Mouse (Mus musculus) forebrain, embryonic 16.5 days (tissue): Measurements from ENCODE around the gene Mki67. TPM values are rescaled to one million over a fixed set of nuclear protein-coding genes. Genes with fewer than 3 reads are reported as not detected.

Experiments used
- ATAC-seq: fragments of 200-750 bp; cut with Nextera tagmentation; 2 replicates; pipeline ENCODE4 v1.8.0; 2017; ENCODE audit warnings: mild to moderate bottlenecking, moderate library complexity
- H3K27ac ChIP-seq: fragments of 300-500 bp; sonication (generic); 2 replicates; pipeline ENCODE4 v1.5.1; 2014; ENCODE audit warnings: low read length, control low read depth
- H3K27me3 ChIP-seq: fragments of 300-500 bp; sonication (generic); replicated peaks from 2 replicates; pipeline ENCODE4 v1.6.1; 2014; ENCODE audit warnings: low read length; ENCODE audit not compliant: control insufficient read depth, insufficient read depth
- H3K36me3 ChIP-seq: fragments of 300-500 bp; sonication (generic); 2 replicates; pipeline ENCODE4 v1.6.1; 2014; ENCODE audit not compliant: control insufficient read depth, insufficient read depth
- H3K4me1 ChIP-seq: fragments of 300-500 bp; sonication (generic); replicated peaks from 2 replicates; pipeline ENCODE4 v1.6.1; 2014; ENCODE audit warnings: low read length; ENCODE audit not compliant: control insufficient read depth, insufficient read depth
- H3K4me2 ChIP-seq: fragments of 300-500 bp; sonication (generic); 2 replicates; pipeline ENCODE4 v1.6.1; 2014; ENCODE audit warnings: mild to moderate bottlenecking, low read length, control low read depth
- H3K4me3 ChIP-seq: fragments of 300-500 bp; sonication (generic); replicated peaks from 2 replicates; pipeline ENCODE4 v1.5.1; 2014; ENCODE audit warnings: mild to moderate bottlenecking, low read length, control low read depth
- H3K9ac ChIP-seq: fragments of 300-500 bp; sonication (generic); replicated peaks from 2 replicates; pipeline ENCODE4 v1.6.1; 2014; ENCODE audit warnings: low read depth, low read length, control low read depth
- H3K9me3 ChIP-seq: fragments of 300-500 bp; sonication (generic); 2 replicates; pipeline ENCODE4 v1.6.1; 2016; ENCODE audit warnings: low read length; ENCODE audit not compliant: control insufficient read depth
- WGBS: fragments of 180-500 bp; shearing (Covaris S2); extraction: QIAGEN DNeasy Blood & Tissue Kit; methylation state at CpG from one replicate; pipeline ENCODE4 v1.1.7; 2014; 5-methylcytosine and 5-hydroxymethylcytosine counted together
- polyA plus RNA-seq: library from polyadenylated mRNA; unstranded; fragments of >200 nt; fragmentation: Nextera tagmentation; extraction: Ambion mirVana; gene quantifications from 2 replicates; pipeline ENCODE4 v1.2.1, GENCODE M21; 2015

The Mki67 gene
- polyA plus RNA-seq, 1 experiment from 2014 or later: 14.8 TPM

- Histone ChIP-seq H3K9me3 (peaks cover 3% of the 10 kb centered on the region; the same call in 1 of the 2 replicates), H3K9ac (no peak overlapping the region), H3K4me3 (no peak overlapping the region), H3K27me3 (no peaks in the 10 kb centered on the region), H3K4me1 (no peaks in the 10 kb centered on the region), H3K4me2 (no peak overlapping the region), H3K27ac (no peak overlapping the region), H3K36me3 (no peaks in the 10 kb centered on the region)
- WGBS: 95% methylated on average over 1 of the region's 1 CpGs
- no peak for ATAC-seq
Measured at GRCm38 (mm10) chr7:135649306-135649705, 66.9 kb downstream of the Mki67 start.

GRCm38 (mm10) chr7:135648821-135649220 lies 67.3 kb downstream of the Mki67 start:
- H3K4me1 ChIP-seq: no peaks in the 10 kb centered on the region
- ATAC-seq: no peak
- WGBS: 91% methylated on average over 8 of the region's 8 CpGs
- no peak overlapping the region for H3K27ac ChIP-seq
- peaks cover 3% of the 10 kb centered on the region; the same call in 1 of the 2 replicates for H3K9me3 ChIP-seq
- H3K9ac ChIP-seq: no peak overlapping the region
- H3K4me3 ChIP-seq: no peak overlapping the region
- no peaks in the 10 kb centered on the region for H3K27me3 ChIP-seq
- no peak overlapping the region for H3K4me2 ChIP-seq
- H3K36me3 ChIP-seq: no peaks in the 10 kb centered on the region

- ATAC-seq: no peak
- H3K9ac ChIP-seq: no peak overlapping the region
- 84% methylated on average over 6 of the region's 6 CpGs for WGBS
Measured at GRCm38 (mm10) chr7:135646976-135647375, 69.2 kb downstream of the Mki67 start.

GRCm38 (mm10) chr7:135644452-135644851 lies 71.7 kb downstream of the Mki67 start:
- no peak overlapping the region for H3K9ac ChIP-seq
- no peak overlapping the region for H3K4me3 ChIP-seq
- no peak overlapping the region for H3K27ac ChIP-seq
- no peaks in the 10 kb centered on the region for H3K27me3 ChIP-seq
- ATAC-seq: no peak
- H3K4me2 ChIP-seq: no peak overlapping the region
- peaks cover 14% of the 10 kb centered on the region for H3K4me1 ChIP-seq
- WGBS: 89% methylated on average over 1 of the region's 1 CpGs
- H3K36me3 ChIP-seq: no peaks in the 10 kb centered on the region
- H3K9me3 ChIP-seq: peaks cover 3% of the 10 kb centered on the region; the same call in 1 of the 2 replicates

More at GRCm38 (mm10) chr7:135646976-135647375, 69.2 kb downstream of the Mki67 start:
- H3K9me3 ChIP-seq: peaks cover 3% of the 10 kb centered on the region; the same call in 1 of the 2 replicates
- no peaks in the 10 kb centered on the region for H3K36me3 ChIP-seq
- H3K4me1 ChIP-seq: peaks cover 4% of the 10 kb centered on the region; the same call in 1 of the 2 replicates
- no peak overlapping the region for H3K27ac ChIP-seq
- H3K27me3 ChIP-seq: no peaks in the 10 kb centered on the region
- H3K4me2 ChIP-seq: no peak overlapping the region
- H3K4me3 ChIP-seq: no peak overlapping the region

- Histone ChIP-seq H3K36me3 (no peaks in the 10 kb centered on the region), H3K9ac (no peak overlapping the region), H3K4me1 (peaks cover 18% of the 10 kb centered on the region), H3K9me3 (no peaks in the 10 kb centered on the region), H3K27ac (peak overlapping the region; percentile 54), H3K4me2 (peak overlapping the region; percentile 19; the same call in 1 of the 2 replicates), H3K4me3 (no peak overlapping the region), H3K27me3 (no peaks in the 10 kb centered on the region)
- peak; percentile 87 for ATAC-seq
- WGBS: 22% methylated on average over 14 of the region's 14 CpGs
Measured at GRCm38 (mm10) chr7:135641698-135642507, 74.3 kb downstream of the Mki67 start.

Other genes with a start within 250 kb of the Mki67 start
- gene Clrn3, start 187.7 kb downstream of the Mki67 start, polyA plus RNA-seq: not detected in 2 replicates
- gene Ptpre, start 178.9 kb downstream of the Mki67 start, polyA plus RNA-seq: 2.0 and 4.5 TPM in 2 replicates